Mouse (Mus musculus) heart, postnatal 36 days (tissue): ENCODE results near the gene Aplnr. TPM values are rescaled to one million over a fixed set of nuclear protein-coding genes. Genes with fewer than 3 reads are reported as not detected.

ENCODE experiments used
- DNase-seq, 2 experiments: peaks; one replicate each; pipeline ENCODE4 v3.0.0; 2021 to 2022
- intact Hi-C: fragments of 180-260 bp; cut with DNase I; formaldehyde crosslinking; loops from one replicate; pipeline ENCODE4 v1.15.1; 2025
- total RNA-seq, 2 experiments: library from RNA; stranded (reverse); gene quantifications; 2 replicates each; pipeline ENCODE4 v1.2.3; 2021

The Aplnr gene
- total RNA-seq, 2 experiments from 2014 or later = 34.0 to 60.3 TPM

GRCm38 (mm10) chr2:85136831-85137520 is 951 bp downstream of the Aplnr start:
- no peak for DNase-seq
- intact Hi-C loops = no loop called here

- intact Hi-C loops = no loop called here
- peak in 1 of 2 experiments; percentile 22 for DNase-seq
Measured at GRCm38 (mm10) chr2:85137601-85138140, 1.6 kb downstream of the Aplnr start.

- intact Hi-C loops = no loop called here
- no peak for DNase-seq
Measured at GRCm38 (mm10) chr2:85138143-85138542, 2.1 kb downstream of the Aplnr start.

- intact Hi-C loops = no loop called here
Measured at GRCm38 (mm10) chr2:85139393-85139792, 3.4 kb downstream of the Aplnr start.

GRCm38 (mm10) chr2:85139846-85140245 is 3.8 kb downstream of the Aplnr start:
- intact Hi-C loops = no loop called here
- DNase-seq = no peak

More at GRCm38 (mm10) chr2:85139393-85139792, 3.4 kb downstream of the Aplnr start:
- DNase-seq = no peak

- intact Hi-C loops = no loop called here
- DNase-seq = no peak
Measured at GRCm38 (mm10) chr2:85140833-85141232, 4.8 kb downstream of the Aplnr start.

GRCm38 (mm10) chr2:85144908-85145307 is 8.9 kb downstream of the Aplnr start:
- DNase-seq = no peak
- intact Hi-C loops = no loop called here

GRCm38 (mm10) chr2:85145346-85145745 is 9.3 kb downstream of the Aplnr start:
- intact Hi-C loops = no loop called here

GRCm38 (mm10) chr2:85147481-85147880 is 11.5 kb downstream of the Aplnr start:
- no peak for DNase-seq

More at GRCm38 (mm10) chr2:85145346-85145745, 9.3 kb downstream of the Aplnr start:
- no peak for DNase-seq

GRCm38 (mm10) chr2:85150373-85150772 is 14.3 kb downstream of the Aplnr start:
- no peak for DNase-seq
- intact Hi-C loops = no loop called here

More at GRCm38 (mm10) chr2:85147481-85147880, 11.5 kb downstream of the Aplnr start:
- intact Hi-C loops = no loop called here

- no peak for DNase-seq
- intact Hi-C loops = no loop called here
Measured at GRCm38 (mm10) chr2:85151233-85151632, 15.2 kb downstream of the Aplnr start.

- DNase-seq = no peak
Measured at GRCm38 (mm10) chr2:85155334-85155733, 19.3 kb downstream of the Aplnr start.

GRCm38 (mm10) chr2:85156136-85156535 is 20.1 kb downstream of the Aplnr start:
- no peak for DNase-seq
- intact Hi-C loops = no loop called here

More at GRCm38 (mm10) chr2:85155334-85155733, 19.3 kb downstream of the Aplnr start:
- intact Hi-C loops = no loop called here

GRCm38 (mm10) chr2:85157382-85157781 is 21.4 kb downstream of the Aplnr start:
- intact Hi-C loops = no loop called here

GRCm38 (mm10) chr2:85160901-85161637 is 25.0 kb downstream of the Aplnr start:
- intact Hi-C loops = no loop called here

More at GRCm38 (mm10) chr2:85157382-85157781, 21.4 kb downstream of the Aplnr start:
- DNase-seq = no peak

GRCm38 (mm10) chr2:85161638-85162093 is 25.6 kb downstream of the Aplnr start:
- intact Hi-C loops = no loop called here
- DNase-seq = no peak

More at GRCm38 (mm10) chr2:85160901-85161637, 25.0 kb downstream of the Aplnr start:
- DNase-seq = no peak

GRCm38 (mm10) chr2:85163311-85164047 is 27.5 kb downstream of the Aplnr start:
- DNase-seq = no peak
- intact Hi-C loops = no loop called here

- no peak for DNase-seq
- intact Hi-C loops = no loop called here
Measured at GRCm38 (mm10) chr2:85167624-85168023, 31.6 kb downstream of the Aplnr start.

GRCm38 (mm10) chr2:85168327-85168726 is 32.3 kb downstream of the Aplnr start:
- no peak for DNase-seq
- intact Hi-C loops = no loop called here

- peak; percentile 33 to 63 for DNase-seq
- intact Hi-C loops = loop anchor here (2.0 kb wide), 1 partner anchor 37 kb away; no protein-coding TSS in a partner anchor
Measured at GRCm38 (mm10) chr2:85172071-85172762, 36.2 kb downstream of the Aplnr start.
